Mouse (Mus musculus): ENCODE measurements around the gene Chrdl2.

- no peak for TF ChIP-seq CTCF (IDR thresholded peaks at IDR 0.05; ENCODE audit: low read depth)
- TF ChIP-seq EP300 (IDR thresholded peaks at IDR 0.05; ENCODE audit: low read depth), result no peak
Observed at GRCm38 (mm10) chr7:99961518-99961917, 44.5 kb upstream of the Chrdl2 start.

Data from liver, embryonic 14.5 days (tissue).